Mouse (Mus musculus): ENCODE measurements at regions not wholly inside any gene's neighbourhood (a gene's known extent, or its start where the extent isn't known, plus 50 kb on each side); places are given as distances from the start of the nearest gene placed in this dataset.

GRCm38 (mm10) chr4:31680958-31681357, 282.9 kb upstream of the Map3k7 start:
- DNase-seq (ENCODE audit: low spot score in 2 of 2), result no peak

- DNase-seq (ENCODE audit: low spot score in 2 of 2), result no peak
Observed at GRCm38 (mm10) chr4:31689083-31689482, 274.8 kb upstream of the Map3k7 start.

- DNase-seq (ENCODE audit: low spot score in 2 of 2), result no peak
Observed at GRCm38 (mm10) chr4:31697769-31698505, 266.0 kb upstream of the Map3k7 start.

GRCm38 (mm10) chr4:31698506-31698782, 265.5 kb upstream of the Map3k7 start:
- no peak for DNase-seq (ENCODE audit: low spot score in 2 of 2)

- no peak for DNase-seq (ENCODE audit: low spot score in 2 of 2)
Observed at GRCm38 (mm10) chr4:31699296-31699695, 264.6 kb upstream of the Map3k7 start.

GRCm38 (mm10) chr4:31714054-31714651, 249.7 kb upstream of the Map3k7 start:
- no peak for DNase-seq (ENCODE audit: low spot score in 2 of 2)

GRCm38 (mm10) chr4:31723501-31723900, 240.4 kb upstream of the Map3k7 start:
- DNase-seq (ENCODE audit: low spot score in 2 of 2), result no peak

- no peak for DNase-seq (ENCODE audit: low spot score in 2 of 2)
Observed at GRCm38 (mm10) chr4:31724400-31724799, 239.5 kb upstream of the Map3k7 start.

- DNase-seq (ENCODE audit: low spot score in 2 of 2), result no peak
Observed at GRCm38 (mm10) chr4:31727498-31728148, 236.3 kb upstream of the Map3k7 start.

- DNase-seq (ENCODE audit: low spot score in 2 of 2), result no peak
Observed at GRCm38 (mm10) chr4:31728149-31728516, 235.8 kb upstream of the Map3k7 start.

- no peak for DNase-seq (ENCODE audit: low spot score in 2 of 2)
Observed at GRCm38 (mm10) chr4:31743776-31744175, 220.1 kb upstream of the Map3k7 start.

- DNase-seq (ENCODE audit: low spot score in 2 of 2), result no peak
Observed at GRCm38 (mm10) chr4:31744431-31744830, 219.5 kb upstream of the Map3k7 start.

GRCm38 (mm10) chr4:31753677-31754312, 210.1 kb upstream of the Map3k7 start:
- DNase-seq (ENCODE audit: low spot score in 2 of 2), result no peak

- no peak for DNase-seq (ENCODE audit: low spot score in 2 of 2)
Observed at GRCm38 (mm10) chr4:31757126-31757525, 206.8 kb upstream of the Map3k7 start.

- no peak for DNase-seq (ENCODE audit: low spot score in 2 of 2)
Observed at GRCm38 (mm10) chr4:31760116-31760515, 203.8 kb upstream of the Map3k7 start.

- no peak for DNase-seq (ENCODE audit: low spot score in 2 of 2)
Observed at GRCm38 (mm10) chr4:31762199-31762598, 201.7 kb upstream of the Map3k7 start.

- no peak for DNase-seq (ENCODE audit: low spot score in 2 of 2)
Observed at GRCm38 (mm10) chr4:31768026-31768626, 195.8 kb upstream of the Map3k7 start.

- no peak for DNase-seq (ENCODE audit: low spot score in 2 of 2)
Observed at GRCm38 (mm10) chr4:31769325-31769724, 194.6 kb upstream of the Map3k7 start.

GRCm38 (mm10) chr4:31786284-31786683, 177.6 kb upstream of the Map3k7 start:
- DNase-seq (ENCODE audit: low spot score in 2 of 2), result no peak

GRCm38 (mm10) chr4:31817574-31818240, 146.2 kb upstream of the Map3k7 start:
- DNase-seq (ENCODE audit: low spot score in 2 of 2), result no peak

GRCm38 (mm10) chr4:31819521-31820259, 144.2 kb upstream of the Map3k7 start:
- DNase-seq (ENCODE audit: low spot score in 2 of 2), result no peak
